Mouse (Mus musculus) midbrain, embryonic 13.5 days (tissue): ENCODE measurements around the gene Tlcd1. TPM values are rescaled to one million over a fixed set of nuclear protein-coding genes. Genes with fewer than 3 reads are reported as not detected.
A peak's percentile ranks its signal among the peaks of the same experiment; 100 is the strongest.

ENCODE experiments used
- ATAC-seq: fragments of 200-750 bp; cut with Nextera tagmentation; 2 replicates; pipeline ENCODE4 v1.8.0; 2017; ENCODE audit warnings: mild to moderate bottlenecking, moderate TSS enrichment, moderate library complexity
- H3K27ac ChIP-seq: fragments of 300-500 bp; sonication (generic); 2 replicates; pipeline ENCODE4 v1.5.1; 2015; ENCODE audit warnings: inconsistent platforms, mild to moderate bottlenecking, moderate library complexity
- H3K27me3 ChIP-seq: fragments of 300-500 bp; sonication (generic); 2 replicates; pipeline ENCODE4 v1.6.1; 2015; ENCODE audit warnings: mild to moderate bottlenecking, inconsistent platforms
- H3K36me3 ChIP-seq: fragments of 300-500 bp; sonication (generic); 2 replicates; pipeline ENCODE4 v1.6.1; 2015; ENCODE audit warnings: mild to moderate bottlenecking, inconsistent platforms
- H3K4me1 ChIP-seq: fragments of 300-500 bp; sonication (generic); replicated peaks from 2 replicates; pipeline ENCODE4 v1.6.1; 2015; ENCODE audit warnings: inconsistent platforms
- H3K4me2 ChIP-seq: fragments of 300-500 bp; sonication (generic); replicated peaks from 2 replicates; pipeline ENCODE4 v1.6.1; 2015; ENCODE audit warnings: moderate library complexity, mild to moderate bottlenecking, inconsistent platforms
- H3K4me3 ChIP-seq: fragments of 300-500 bp; sonication (generic); replicated peaks from 2 replicates; pipeline ENCODE4 v1.5.1; 2015; ENCODE audit warnings: mild to moderate bottlenecking, inconsistent platforms
- H3K9ac ChIP-seq: fragments of 300-500 bp; sonication (generic); replicated peaks from 2 replicates; pipeline ENCODE4 v1.6.1; 2015; ENCODE audit warnings: mild to moderate bottlenecking, inconsistent platforms
- H3K9me3 ChIP-seq: fragments of 300-500 bp; sonication (generic); 2 replicates; pipeline ENCODE4 v1.6.1; 2016; ENCODE audit warnings: mild to moderate bottlenecking, inconsistent platforms
- WGBS: fragments of 180-500 bp; shearing (Covaris S2); methylation state at CpG from one replicate; pipeline ENCODE4 v1.1.7; 2015; 5-methylcytosine and 5-hydroxymethylcytosine counted together
- polyA plus RNA-seq: library from polyadenylated mRNA; unstranded; fragments of >200 nt; fragmentation: Nextera tagmentation; extraction: Ambion mirVana; gene quantifications from 2 replicates; pipeline ENCODE4 v1.2.1, GENCODE M21; 2015

Gene Tlcd1
- polyA plus RNA-seq, 1 experiment from 2014 or later, result 5.0 TPM

DNA sequence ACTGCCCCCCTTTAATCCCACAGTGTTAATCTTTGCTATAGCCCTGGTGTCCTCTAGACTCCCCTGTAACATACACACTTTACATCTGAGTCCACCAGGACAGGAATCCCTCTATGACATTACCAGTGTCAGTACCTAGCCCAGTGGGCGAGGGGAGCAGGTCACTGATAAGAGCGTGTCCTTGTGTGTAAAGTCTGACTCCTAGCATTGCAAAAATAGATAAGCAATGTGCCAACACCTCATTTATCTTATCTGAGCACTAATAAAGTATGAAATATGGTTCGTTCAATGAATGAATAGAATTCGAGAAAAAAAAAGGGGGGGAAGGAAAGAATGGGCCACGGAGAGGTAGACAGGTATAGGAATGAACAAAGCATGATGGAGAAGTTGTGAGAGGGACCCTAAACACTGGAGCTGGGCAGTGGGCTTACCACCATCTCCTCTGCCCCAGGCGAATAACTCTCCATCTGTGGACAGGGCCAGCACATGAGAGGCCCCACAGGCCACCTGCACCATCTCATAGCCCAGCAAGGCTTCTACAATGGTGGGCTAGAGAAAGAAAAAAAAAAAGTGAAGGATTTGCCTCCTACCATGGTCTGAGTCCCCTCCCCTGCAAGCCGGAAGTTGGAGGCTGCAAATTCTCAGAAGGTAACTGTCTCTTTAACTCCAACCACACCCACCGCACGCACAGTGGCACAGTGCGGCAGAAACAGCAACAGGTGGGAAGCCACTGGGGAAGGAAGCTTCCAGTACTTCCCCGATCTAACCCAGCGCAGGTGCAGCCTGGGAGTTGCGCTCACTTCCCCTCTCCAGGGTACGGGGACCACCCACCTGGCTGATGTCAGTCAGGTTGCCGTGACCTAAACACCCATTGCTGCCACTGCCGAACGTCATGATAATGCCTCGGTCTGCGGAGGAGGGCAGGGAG lies 7.7 kb upstream of the Tlcd1 start:
- 58% methylated on average over 19 of the region's 19 CpGs for WGBS
- H3K9ac ChIP-seq, result no peak overlapping the region
- ATAC-seq, result no peak

DNA sequence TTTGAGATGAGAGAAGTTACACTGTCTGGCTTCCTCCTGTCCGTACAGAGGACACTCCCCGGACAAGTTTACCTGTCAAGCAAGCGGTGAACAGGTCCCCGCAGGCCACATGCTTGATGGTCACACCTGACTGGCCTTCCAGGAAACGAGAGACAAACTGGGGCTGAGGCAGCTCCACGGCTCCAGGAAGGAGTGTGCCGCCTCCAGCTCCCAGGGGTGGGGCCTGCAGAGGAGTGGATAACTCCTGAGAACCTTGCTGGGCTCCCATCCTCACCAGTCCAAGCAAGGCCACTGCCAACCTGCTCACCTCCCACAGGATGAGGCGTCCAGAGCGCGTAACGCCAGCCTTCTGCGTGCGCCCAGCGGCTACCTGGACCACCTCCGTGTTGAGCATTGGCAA lies 6.2 kb upstream of the Tlcd1 start:
- 0 out of 2 replicates have a peak, but pooled peaks cover 3% of the 10 kb centered on the region for H3K27me3 ChIP-seq
- WGBS, result 93% methylated on average over 15 of the region's 15 CpGs
- ATAC-seq, result no peak

More for the DNA sequence above, 7.7 kb upstream of the Tlcd1 start:
- Histone ChIP-seq H3K27ac (no peak overlapping the region), H3K36me3 (no peaks in the 10 kb centered on the region), H3K4me3 (no peak overlapping the region), H3K4me2 (no peak overlapping the region), H3K9me3 (no peaks in the 10 kb centered on the region), H3K4me1 (peaks cover 14% of the 10 kb centered on the region), H3K27me3 (0 out of 2 replicates have a peak, but pooled peaks cover 3% of the 10 kb centered on the region)

GRCm38 (mm10) chr11:78171328-78171727 lies 5.2 kb upstream of the Tlcd1 start:
- peaks cover 10% of the 10 kb centered on the region for H3K4me1 ChIP-seq
- no peaks in the 10 kb centered on the region for H3K9me3 ChIP-seq
- 0 out of 2 replicates have a peak, but pooled peaks cover 3% of the 10 kb centered on the region for H3K27me3 ChIP-seq
- no peak for ATAC-seq
- no peak overlapping the region for H3K4me3 ChIP-seq
- H3K36me3 ChIP-seq, result no peaks in the 10 kb centered on the region
- H3K4me2 ChIP-seq, result no peak overlapping the region
- H3K27ac ChIP-seq, result no peak overlapping the region
- 68% methylated on average over 4 of the region's 4 CpGs for WGBS
- H3K9ac ChIP-seq, result no peak overlapping the region

More for the DNA sequence above, 6.2 kb upstream of the Tlcd1 start:
- Histone ChIP-seq H3K4me2 (no peak overlapping the region), H3K4me3 (no peak overlapping the region), H3K27ac (no peak overlapping the region), H3K36me3 (no peaks in the 10 kb centered on the region), H3K9ac (no peak overlapping the region), H3K4me1 (peaks cover 13% of the 10 kb centered on the region), H3K9me3 (no peaks in the 10 kb centered on the region)

GRCm38 (mm10) chr11:78172034-78172747 lies 4.3 kb upstream of the Tlcd1 start:
- H3K9ac ChIP-seq, result no peak overlapping the region
- H3K9me3 ChIP-seq, result no peaks in the 10 kb centered on the region
- H3K4me1 ChIP-seq, result peaks cover 11% of the 10 kb centered on the region
- H3K36me3 ChIP-seq, result no peaks in the 10 kb centered on the region
- H3K4me3 ChIP-seq, result no peak overlapping the region
- no peak overlapping the region for H3K4me2 ChIP-seq
- 77% methylated on average over 16 of the region's 16 CpGs for WGBS
- no peak for ATAC-seq
- peaks cover 7% of the 10 kb centered on the region for H3K27me3 ChIP-seq
- no peak overlapping the region for H3K27ac ChIP-seq

DNA sequence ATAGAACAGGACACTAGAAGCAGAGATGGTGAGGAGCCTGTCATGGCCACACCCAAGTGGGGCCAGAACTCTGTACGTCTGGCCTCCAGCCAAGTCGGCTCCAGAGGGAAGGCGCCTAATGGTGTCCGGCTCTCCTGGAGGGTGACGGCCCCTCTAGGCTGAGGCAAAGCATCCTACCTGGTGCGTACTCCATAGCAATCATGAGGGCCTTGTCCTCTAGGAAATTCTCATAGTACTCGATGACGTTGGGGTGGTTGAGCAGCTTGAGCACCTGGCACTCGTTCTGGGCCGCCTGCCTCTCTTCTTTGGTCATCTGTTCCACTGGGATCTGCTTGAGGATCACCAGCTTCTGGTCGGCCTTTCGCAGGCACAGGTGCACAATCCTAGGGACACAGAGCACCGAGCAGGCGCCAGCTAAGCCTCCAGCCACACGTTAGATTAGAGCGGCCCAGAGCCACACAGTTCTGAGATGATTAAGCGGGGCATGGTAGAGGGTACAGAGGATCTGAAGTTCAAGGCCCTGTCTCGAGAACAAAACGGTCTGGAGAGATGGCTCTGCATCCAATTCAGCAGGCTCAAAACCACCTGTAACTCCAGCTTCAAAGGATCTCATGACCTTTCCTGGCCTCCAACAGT lies 3.6 kb upstream of the Tlcd1 start:
- H3K4me2 ChIP-seq, result no peak overlapping the region
- H3K4me3 ChIP-seq, result no peak overlapping the region
- no peak overlapping the region for H3K9ac ChIP-seq
- H3K27ac ChIP-seq, result no peak overlapping the region
- H3K9me3 ChIP-seq, result no peaks in the 10 kb centered on the region
- no peak for ATAC-seq
- peaks cover 16% of the 10 kb centered on the region for H3K4me1 ChIP-seq
- peaks cover 6% of the 10 kb centered on the region for H3K27me3 ChIP-seq
- H3K36me3 ChIP-seq, result no peaks in the 10 kb centered on the region
- 88% methylated on average over 19 of the region's 19 CpGs for WGBS

DNA sequence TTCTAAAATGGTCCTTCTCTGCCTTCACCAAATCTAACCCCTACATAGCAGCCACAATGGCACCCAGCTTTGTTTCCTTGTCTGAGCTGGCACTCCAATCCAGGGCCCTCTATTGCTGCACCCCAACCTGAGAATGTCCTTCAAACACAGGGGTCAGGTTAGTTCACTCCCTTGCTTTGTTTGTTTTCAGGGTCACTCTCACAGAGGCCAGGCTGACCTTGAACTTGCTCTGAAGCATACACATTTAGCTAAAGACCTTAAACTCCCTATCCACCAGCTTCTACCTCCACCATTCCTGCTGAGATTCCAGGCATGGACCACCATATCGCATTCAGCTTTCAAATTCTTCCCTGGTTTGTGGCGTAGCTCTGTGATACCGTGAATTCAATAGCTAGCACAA lies 2.0 kb upstream of the Tlcd1 start:
- Histone ChIP-seq H3K9me3 (no peaks in the 10 kb centered on the region), H3K4me1 (peaks cover 33% of the 10 kb centered on the region), H3K4me3 (no peak overlapping the region), H3K9ac (0 out of 2 replicates have a peak overlapping the region, but pooled peaks have one; percentile 32), H3K4me2 (no peak overlapping the region), H3K27me3 (peaks cover 6% of the 10 kb centered on the region), H3K27ac (no peak overlapping the region), H3K36me3 (peaks cover 3% of the 10 kb centered on the region)
- ATAC-seq, result no peak
- 94% methylated on average over 3 of the region's 3 CpGs for WGBS

GRCm38 (mm10) chr11:78175771-78176401 lies 625 bp upstream of the Tlcd1 start:
- no peak for ATAC-seq
- peaks cover 16% of the 10 kb centered on the region for H3K36me3 ChIP-seq
- H3K4me1 ChIP-seq, result peaks cover 47% of the 10 kb centered on the region
- 12% methylated on average over 10 of the region's 10 CpGs for WGBS
- H3K27ac ChIP-seq, result 0 out of 2 replicates have a peak overlapping the region, but pooled peaks have one; percentile 65
- H3K9me3 ChIP-seq, result no peaks in the 10 kb centered on the region
- H3K4me3 ChIP-seq, result peak overlapping the region; percentile 62
- peak overlapping the region; percentile 56 for H3K9ac ChIP-seq
- peaks cover 6% of the 10 kb centered on the region for H3K27me3 ChIP-seq
- peak overlapping the region; percentile 82 for H3K4me2 ChIP-seq

DNA sequence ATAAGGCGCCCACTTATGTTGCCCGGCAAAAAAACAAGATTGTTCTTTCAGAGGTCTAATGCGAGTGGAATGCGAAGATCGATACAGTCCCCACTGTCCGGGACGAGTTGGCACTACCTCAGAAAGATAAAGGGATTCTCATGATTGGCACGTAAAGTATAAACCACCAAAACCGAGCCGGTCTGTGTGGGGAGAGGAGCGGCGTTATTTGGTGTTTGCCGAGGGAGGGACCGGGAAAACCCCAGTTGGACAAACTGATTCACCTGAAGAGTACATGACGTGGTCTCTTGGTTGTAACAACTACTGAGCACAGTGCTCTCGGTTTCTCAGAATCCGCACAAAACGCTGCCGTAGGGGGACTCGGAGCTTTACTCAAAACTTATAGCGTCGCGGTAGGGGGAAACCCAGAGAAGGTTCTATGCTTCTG lies 407 bp downstream of the Tlcd1 start:
- Histone ChIP-seq H3K9ac (peak overlapping the region; percentile 56), H3K4me1 (peaks cover 56% of the 10 kb centered on the region), H3K27ac (0 out of 2 replicates have a peak overlapping the region, but pooled peaks have one; percentile 65), H3K27me3 (peaks cover 6% of the 10 kb centered on the region), H3K36me3 (peaks cover 27% of the 10 kb centered on the region), H3K9me3 (no peaks in the 10 kb centered on the region), H3K4me3 (peak overlapping the region; percentile 62), H3K4me2 (peak overlapping the region; percentile 82)
- ATAC-seq, result no peak
- WGBS, result under 1% methylated on average over 23 of the region's 23 CpGs

DNA sequence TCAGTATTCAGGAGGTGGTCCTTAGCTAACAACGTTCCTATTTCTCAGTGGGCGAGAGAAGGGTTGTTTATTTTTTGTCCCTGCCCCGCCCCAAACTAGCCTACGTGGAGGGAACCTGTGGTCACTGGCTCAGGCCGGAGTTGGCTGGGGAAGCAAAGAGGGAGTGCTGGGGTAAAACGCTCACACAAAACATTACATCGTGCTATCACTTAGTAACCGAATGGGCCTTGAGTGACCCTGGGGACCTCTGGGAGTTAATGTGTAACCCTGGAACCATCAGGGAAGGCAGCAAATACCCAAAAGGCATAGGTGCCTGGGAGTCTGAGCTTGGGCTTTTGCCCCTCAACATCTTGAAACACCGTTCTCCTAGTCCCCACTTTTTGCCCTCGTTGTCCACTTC lies 926 bp downstream of the Tlcd1 start:
- under 1% methylated on average over 10 of the region's 10 CpGs for WGBS
- Histone ChIP-seq H3K9me3 (no peaks in the 10 kb centered on the region), H3K36me3 (peaks cover 27% of the 10 kb centered on the region), H3K27me3 (peaks cover 6% of the 10 kb centered on the region), H3K4me3 (peak overlapping the region; percentile 62), H3K4me1 (peaks cover 61% of the 10 kb centered on the region), H3K4me2 (peak overlapping the region; percentile 82), H3K27ac (no peak overlapping the region), H3K9ac (no peak overlapping the region; the same call in 1 of the 2 replicates)
- ATAC-seq, result peak; percentile 10

- Histone ChIP-seq H3K4me2 (peak overlapping the region; percentile 82), H3K9me3 (no peaks in the 10 kb centered on the region), H3K4me3 (peak overlapping the region; percentile 62), H3K27me3 (peaks cover 6% of the 10 kb centered on the region), H3K36me3 (peaks cover 27% of the 10 kb centered on the region), H3K4me1 (peaks cover 62% of the 10 kb centered on the region), H3K27ac (peak overlapping the region; percentile 84), H3K9ac (peak overlapping the region; percentile 75)
- under 1% methylated on average over 71 of the region's 84 CpGs for WGBS
- peak; percentile 92 for ATAC-seq
Observed at GRCm38 (mm10) chr11:78177903-78178858, 1.7 kb downstream of the Tlcd1 start.
